8 mouse cellular contexts compared by ENCODE assay signal in genomic region chr17:32075164-32075563, GRCm38 (mm10). TPM values are rescaled to one million over a fixed set of nuclear protein-coding genes. Genes with fewer than 3 reads are reported as not detected.
DNase-seq lines count a peak whose midpoint lies in the region; ATAC-seq and TF ChIP-seq lines count a peak whose summit lies in the region.

No protein-coding gene starts in this region.

- no peaks in the 10 kb centered on the region for H3K36me3 ChIP-seq in midbrain, embryonic 11.5 days (ENCODE audit: control insufficient read depth, insufficient read depth, low read length)
- no peaks in the 10 kb centered on the region for H3K36me3 ChIP-seq in midbrain, embryonic 16.5 days (ENCODE audit: control insufficient read depth, insufficient read depth, low read length)
- H3K36me3 ChIP-seq in embryonic facial prominence, embryonic 10.5 days (replicated peaks): no peaks in the 10 kb centered on the region
- no peaks in the 10 kb centered on the region for H3K36me3 ChIP-seq in liver, embryonic 14.5 days (replicated peaks; ENCODE audit: control insufficient read depth, insufficient read depth, low read depth)

- H3K9ac ChIP-seq in midbrain, embryonic 11.5 days (ENCODE audit: low read length): no peak overlapping the region
- no peak overlapping the region for H3K9ac ChIP-seq in midbrain, embryonic 16.5 days (ENCODE audit: low read depth, low read length)
- no peak overlapping the region for H3K9ac ChIP-seq in liver, embryonic 14.5 days (replicated peaks)

- TF ChIP-seq EP300 in liver, embryonic 14.5 days (IDR thresholded peaks at IDR 0.05; ENCODE audit: low read depth): no peak

- no peaks in the 10 kb centered on the region for H3K27me3 ChIP-seq in midbrain, embryonic 11.5 days (ENCODE audit: control insufficient read depth, insufficient read depth, low read length)
- no peaks in the 10 kb centered on the region for H3K27me3 ChIP-seq in midbrain, embryonic 16.5 days (ENCODE audit: control insufficient read depth, insufficient read depth, low read depth, low read length)
- H3K27me3 ChIP-seq in embryonic facial prominence, embryonic 10.5 days (replicated peaks; ENCODE audit: low read depth, poor library complexity, severe bottlenecking): 0 out of 2 replicates have a peak, but pooled peaks cover 6% of the 10 kb centered on the region
- H3K27me3 ChIP-seq in liver, embryonic 14.5 days (ENCODE audit: control insufficient read depth, insufficient read depth, low read length): no peaks in the 10 kb centered on the region

- H3K9me3 ChIP-seq in midbrain, embryonic 11.5 days (ENCODE audit: control insufficient read depth, low read length): no peaks in the 10 kb centered on the region
- H3K9me3 ChIP-seq in midbrain, embryonic 16.5 days (replicated peaks; ENCODE audit: control insufficient read depth, low read length, poor library complexity, severe bottlenecking): no peaks in the 10 kb centered on the region
- H3K9me3 ChIP-seq in embryonic facial prominence, embryonic 10.5 days: no peaks in the 10 kb centered on the region
- H3K9me3 ChIP-seq in liver, embryonic 14.5 days (ENCODE audit: control insufficient read depth, low read length): no peaks in the 10 kb centered on the region

- H3K4me3 ChIP-seq in midbrain, embryonic 11.5 days (ENCODE audit: low read depth, low read length): no peak overlapping the region
- no peak overlapping the region for H3K4me3 ChIP-seq in midbrain, embryonic 16.5 days (ENCODE audit: low read depth, low read length)
- H3K4me3 ChIP-seq in embryonic facial prominence, embryonic 10.5 days: no peak overlapping the region
- H3K4me3 ChIP-seq in liver, embryonic 14.5 days (ENCODE audit: insufficient read depth in 1 of 2, low read depth in 2 of 2, low read length in 2 of 2): no peak overlapping the region

- 0 out of 2 replicates have a peak, but pooled peaks have one; percentile 35 for ATAC-seq in midbrain, embryonic 11.5 days (ENCODE audit: low FRiP score)
- ATAC-seq in midbrain, embryonic 16.5 days: no peak
- ATAC-seq in liver, embryonic 14.5 days (ENCODE audit: insufficient read depth): peak; percentile 51

- DNase-seq in midbrain, embryonic 11.5 days (ENCODE audit: low spot score, missing footprints): peak; percentile 93
- peak; percentile 26 for DNase-seq in T-cell, adult 2 months (ENCODE audit: low spot score)
- DNase-seq in embryonic facial prominence, embryonic 10.5 days (ENCODE audit: low spot score): peak; percentile 72
- DNase-seq in kidney, adult 18-20 months: peak; percentile 49
- DNase-seq in liver, embryonic 14.5 days (ENCODE audit: low read depth in 3 of 3, low spot score in 3 of 3): peak in 1 of 3 experiments; percentile 33
- peak; percentile 82 for DNase-seq in retina, embryonic 14.5 days (ENCODE audit: low spot score)
- no peak for DNase-seq in ovary, postnatal 10 days (ENCODE audit: low spot score)

- H3K4me1 ChIP-seq in midbrain, embryonic 11.5 days (ENCODE audit: control insufficient read depth, insufficient read depth, low read length): no peaks in the 10 kb centered on the region
- H3K4me1 ChIP-seq in midbrain, embryonic 16.5 days (ENCODE audit: control insufficient read depth, insufficient read depth, low read length): no peaks in the 10 kb centered on the region
- peaks cover 6% of the 10 kb centered on the region; the same call in 1 of the 2 replicates for H3K4me1 ChIP-seq in embryonic facial prominence, embryonic 10.5 days
- H3K4me1 ChIP-seq in liver, embryonic 14.5 days (replicated peaks; ENCODE audit: control insufficient read depth in 2 of 2, insufficient read depth in 2 of 2, low read length in 1 of 2): peaks cover 0 to 6% of the 10 kb centered on the region in 2 experiments; a peak in 1 of 4 replicates

- no peak overlapping the region for H3K27ac ChIP-seq in midbrain, embryonic 11.5 days (ENCODE audit: low read depth, low read length)
- H3K27ac ChIP-seq in midbrain, embryonic 16.5 days (ENCODE audit: low read length): no peak overlapping the region
- H3K27ac ChIP-seq in embryonic facial prominence, embryonic 10.5 days (replicated peaks): no peak overlapping the region
- no peak overlapping the region for H3K27ac ChIP-seq in liver, embryonic 14.5 days

- peak; percentile 93 for TF ChIP-seq CTCF in liver, embryonic 14.5 days (IDR thresholded peaks at IDR 0.05; ENCODE audit: low read depth)

- H3K4me2 ChIP-seq in midbrain, embryonic 11.5 days: no peak overlapping the region
- H3K4me2 ChIP-seq in midbrain, embryonic 16.5 days (ENCODE audit: low read length): no peak overlapping the region
- H3K4me2 ChIP-seq in liver, embryonic 14.5 days (ENCODE audit: low read depth): no peak overlapping the region

- WGBS in midbrain, embryonic 11.5 days: 8% methylated on average over 2 of the region's 2 CpGs
- 7% methylated on average over 2 of the region's 2 CpGs for WGBS in midbrain, embryonic 16.5 days
- 3% methylated on average over 2 of the region's 2 CpGs for WGBS in embryonic facial prominence, embryonic 10.5 days
- 4% methylated on average over 2 of the region's 2 CpGs for WGBS in liver, embryonic 14.5 days (ENCODE audit: insufficient replicate concordance)

RNA-seq across cellular contexts. Expression of gene Hsf2bp, which starts 39.0 kb away (rescaled TPM):
- polyA plus RNA-seq in midbrain, embryonic 11.5 days (2014; fragmentation: Nextera tagmentation; extraction: Ambion mirVana): 0.57 and 0.60 TPM in 2 replicates
- polyA plus RNA-seq in midbrain, embryonic 16.5 days (2015; fragmentation: Nextera tagmentation; extraction: Ambion mirVana): 0.65 and 0.76 TPM in 2 replicates
- 0.44 and 0.54 TPM in 2 replicates for polyA plus RNA-seq in embryonic facial prominence, embryonic 10.5 days (2016; fragmentation: Nextera tagmentation; extraction: Ambion mirVana)
- 0.07 and 0.23 TPM in 2 replicates for polyA plus RNA-seq in liver, embryonic 14.5 days (2012; rRNA removed)
- 0.10 and 0.28 TPM in 2 replicates for polyA plus RNA-seq in liver, embryonic 14.5 days (2014; fragmentation: Nextera tagmentation; extraction: Ambion mirVana)

RNA-seq across cellular contexts. Expression of gene Rrp1b, which starts 39.3 kb away (rescaled TPM):
- 49.4 and 51.2 TPM in 2 replicates for polyA plus RNA-seq in midbrain, embryonic 11.5 days (2014; fragmentation: Nextera tagmentation; extraction: Ambion mirVana)
- 42.5 and 44.9 TPM in 2 replicates for polyA plus RNA-seq in midbrain, embryonic 16.5 days (2015; fragmentation: Nextera tagmentation; extraction: Ambion mirVana)
- 109 and 122 TPM in 2 replicates for polyA plus RNA-seq in embryonic facial prominence, embryonic 10.5 days (2016; fragmentation: Nextera tagmentation; extraction: Ambion mirVana)
- 5.2 and 9.1 TPM in 2 replicates for polyA plus RNA-seq in liver, embryonic 14.5 days (2012; rRNA removed)
- 17.7 and 22.1 TPM in 2 replicates for polyA plus RNA-seq in liver, embryonic 14.5 days (2014; fragmentation: Nextera tagmentation; extraction: Ambion mirVana)
